Mouse (Mus musculus): Measurements from ENCODE around the gene Aldh16a1.

DNA sequence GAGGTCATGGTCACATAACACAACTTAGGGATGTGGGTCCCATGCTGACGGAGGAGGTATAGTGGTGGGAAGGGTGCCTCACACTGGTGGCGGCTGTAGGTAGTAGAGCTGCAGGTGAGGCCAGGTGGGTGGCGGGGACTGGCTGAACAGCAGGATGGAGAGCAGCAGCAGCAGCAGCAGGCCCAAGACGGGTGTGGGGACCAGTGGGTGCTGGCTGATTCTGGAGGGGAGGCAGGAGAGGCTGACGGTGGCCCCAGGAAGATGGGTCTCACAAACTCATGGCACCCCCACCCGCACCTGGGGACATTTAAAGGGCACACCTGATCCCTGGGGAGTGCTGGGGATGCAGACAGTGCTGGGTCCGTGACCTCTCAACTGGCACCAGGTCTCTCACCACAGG lies 29.3 kb upstream of the Aldh16a1 start:
- TF ChIP-seq CTCF (IDR thresholded peaks at IDR 0.05; ENCODE audit: borderline replicate concordance, control insufficient read depth, extremely low read depth, insufficient read depth, low read length, poor library complexity) (no peak), POLR2A (IDR thresholded peaks at IDR 0.05; ENCODE audit: control insufficient read depth, extremely low read depth, insufficient read depth, low read length, poor library complexity) (no peak)
